Mouse (Mus musculus): ENCODE measurements at regions not wholly inside any gene's neighbourhood (a gene's known extent, or its start where the extent isn't known, plus 50 kb on each side); places are given as distances from the start of the nearest gene placed in this dataset.

GRCm38 (mm10) chr19:24622776-24623175, 51.0 kb upstream of the Tmem252 start:
- WGBS (ENCODE audit: insufficient replicate concordance), result 80% methylated on average over 9 of the region's 9 CpGs
- Histone ChIP-seq H3K4me2 (no peak overlapping the region), H3K9me3 (replicated peaks) (no peaks in the 10 kb centered on the region), H3K4me3 (replicated peaks) (no peak overlapping the region), H3K27ac (no peak overlapping the region), H3K9ac (no peak overlapping the region), H3K27me3 (0 out of 2 replicates have a peak, but pooled peaks cover 2% of the 10 kb centered on the region), H3K4me1 (replicated peaks) (0 out of 2 replicates have a peak, but pooled peaks cover 4% of the 10 kb centered on the region), H3K36me3 (no peaks in the 10 kb centered on the region)
- no peak for DNase-seq
- ATAC-seq (ENCODE audit: low read depth), result no peak

- Histone ChIP-seq H3K4me2 (no peak overlapping the region), H3K4me3 (replicated peaks) (no peak overlapping the region)
Measured at GRCm38 (mm10) chr19:24622309-24622708, 51.5 kb upstream of the Tmem252 start.

GRCm38 (mm10) chr19:24621610-24622220, 52.1 kb upstream of the Tmem252 start:
- 25% methylated on average over 8 of the region's 8 CpGs for WGBS (ENCODE audit: insufficient replicate concordance)
- H3K27ac ChIP-seq, result no peak overlapping the region

More at GRCm38 (mm10) chr19:24622309-24622708, 51.5 kb upstream of the Tmem252 start:
- DNase-seq (no peak), ATAC-seq (ENCODE audit: low read depth) (no peak)
- H3K27ac ChIP-seq, result no peak overlapping the region
- H3K27me3 ChIP-seq, result 0 out of 2 replicates have a peak, but pooled peaks cover 2% of the 10 kb centered on the region
- H3K9me3 ChIP-seq (replicated peaks), result no peaks in the 10 kb centered on the region
- 0 out of 2 replicates have a peak, but pooled peaks cover 4% of the 10 kb centered on the region for H3K4me1 ChIP-seq (replicated peaks)
- no peaks in the 10 kb centered on the region for H3K36me3 ChIP-seq
- 59% methylated on average over 4 of the region's 4 CpGs for WGBS (ENCODE audit: insufficient replicate concordance)
- no peak overlapping the region for H3K9ac ChIP-seq

GRCm38 (mm10) chr19:24615762-24616310, 58.0 kb upstream of the Tmem252 start:
- ATAC-seq (ENCODE audit: low read depth), result no peak
- no peak overlapping the region for H3K4me3 ChIP-seq (replicated peaks)
- no peak overlapping the region for H3K4me2 ChIP-seq
- H3K4me1 ChIP-seq (replicated peaks), result 0 out of 2 replicates have a peak, but pooled peaks cover 4% of the 10 kb centered on the region
- no peak overlapping the region for H3K27ac ChIP-seq
- no peaks in the 10 kb centered on the region for H3K36me3 ChIP-seq
- DNase-seq, result no peak
- H3K27me3 ChIP-seq, result 0 out of 2 replicates have a peak, but pooled peaks cover 2% of the 10 kb centered on the region
- H3K9ac ChIP-seq, result no peak overlapping the region
- no peaks in the 10 kb centered on the region for H3K9me3 ChIP-seq (replicated peaks)
- WGBS (ENCODE audit: insufficient replicate concordance), result 54% methylated on average over 7 of the region's 7 CpGs

More at GRCm38 (mm10) chr19:24621610-24622220, 52.1 kb upstream of the Tmem252 start:
- H3K4me3 ChIP-seq (replicated peaks), result no peak overlapping the region
- H3K36me3 ChIP-seq, result no peaks in the 10 kb centered on the region
- H3K4me1 ChIP-seq (replicated peaks), result 0 out of 2 replicates have a peak, but pooled peaks cover 4% of the 10 kb centered on the region
- ATAC-seq (ENCODE audit: low read depth) (no peak), DNase-seq (peak; percentile 48)
- H3K27me3 ChIP-seq, result 0 out of 2 replicates have a peak, but pooled peaks cover 2% of the 10 kb centered on the region
- H3K4me2 ChIP-seq, result no peak overlapping the region
- H3K9ac ChIP-seq, result no peak overlapping the region
- no peaks in the 10 kb centered on the region for H3K9me3 ChIP-seq (replicated peaks)

- 59% methylated on average over 3 of the region's 3 CpGs for WGBS (ENCODE audit: insufficient replicate concordance)
- H3K9me3 ChIP-seq (replicated peaks), result no peaks in the 10 kb centered on the region; the same call in 1 of the 2 replicates
- H3K4me3 ChIP-seq (replicated peaks), result no peak overlapping the region
- DNase-seq (no peak), ATAC-seq (ENCODE audit: low read depth) (no peak)
- no peak overlapping the region for H3K27ac ChIP-seq
- no peaks in the 10 kb centered on the region for H3K36me3 ChIP-seq
- H3K4me2 ChIP-seq, result no peak overlapping the region
- H3K27me3 ChIP-seq, result no peaks in the 10 kb centered on the region
- no peak overlapping the region for H3K9ac ChIP-seq
- H3K4me1 ChIP-seq (replicated peaks), result peaks cover 4% of the 10 kb centered on the region; the same call in 1 of the 2 replicates
Measured at GRCm38 (mm10) chr19:24607884-24608283, 52.2 kb upstream of the Pip5k1b start.

GRCm38 (mm10) chr19:24606390-24606976, 50.8 kb upstream of the Pip5k1b start:
- Histone ChIP-seq H3K9ac (no peak overlapping the region), H3K4me1 (replicated peaks) (peaks cover 9% of the 10 kb centered on the region), H3K36me3 (no peaks in the 10 kb centered on the region), H3K27me3 (no peaks in the 10 kb centered on the region), H3K4me3 (replicated peaks) (no peak overlapping the region), H3K27ac (no peak overlapping the region), H3K9me3 (replicated peaks) (no peaks in the 10 kb centered on the region; the same call in 1 of the 2 replicates), H3K4me2 (no peak overlapping the region)
- no peak for ATAC-seq (ENCODE audit: low read depth)
- no peak for DNase-seq
- 59% methylated on average over 5 of the region's 5 CpGs for WGBS (ENCODE audit: insufficient replicate concordance)
